Mouse (Mus musculus) limb, embryonic 14.5 days (tissue): Measurements from ENCODE around the gene Zfp865. TPM values are rescaled to one million over a fixed set of nuclear protein-coding genes. Genes with fewer than 3 reads are reported as not detected.

Experiments used
- ATAC-seq: fragments of 200-750 bp; cut with Nextera tagmentation; 2 replicates; pipeline ENCODE4 v1.8.0; 2017; ENCODE audit warnings: low read depth, moderate number of reproducible peaks, moderate TSS enrichment; ENCODE audit not compliant: low FRiP score
- DNase-seq: peaks from one replicate; pipeline ENCODE4 v3.0.0-alpha.2; 2015; ENCODE audit warnings: low spot score
- H3K27ac ChIP-seq: fragments of 300-500 bp; sonication (generic); replicated peaks from 2 replicates; pipeline ENCODE4 v1.5.1; 2014; ENCODE audit warnings: low read depth, mild to moderate bottlenecking, low read length, moderate library complexity, mixed read lengths
- H3K27me3 ChIP-seq: fragments of 300-500 bp; sonication (generic); 2 replicates; pipeline ENCODE4 v1.6.1; 2014; ENCODE audit warnings: low read length, mixed read lengths; ENCODE audit not compliant: control insufficient read depth, insufficient read depth
- H3K36me3 ChIP-seq: fragments of 300-500 bp; sonication (generic); 2 replicates; pipeline ENCODE4 v1.6.1; 2014; ENCODE audit warnings: mild to moderate bottlenecking, low read length, moderate library complexity, mixed read lengths; ENCODE audit not compliant: control insufficient read depth, insufficient read depth
- H3K4me1 ChIP-seq: fragments of 300-500 bp; sonication (generic); 2 replicates; pipeline ENCODE4 v1.6.1; 2014; ENCODE audit warnings: antibody characterized with exemption, low read length, mixed read lengths; ENCODE audit not compliant: control insufficient read depth, insufficient read depth
- H3K4me2 ChIP-seq: fragments of 300-500 bp; sonication (generic); replicated peaks from 2 replicates; pipeline ENCODE4 v1.6.1; 2014; ENCODE audit warnings: low read depth, mild to moderate bottlenecking, low read length, moderate library complexity; ENCODE audit not compliant: severe bottlenecking
- H3K4me3 ChIP-seq: fragments of 300-500 bp; sonication (generic); replicated peaks from 2 replicates; pipeline ENCODE4 v1.5.1; 2014; ENCODE audit warnings: low read length
- H3K9ac ChIP-seq: fragments of 300-500 bp; sonication (generic); 2 replicates; pipeline ENCODE4 v1.6.1; 2014; ENCODE audit warnings: mild to moderate bottlenecking, low read depth, low read length, moderate library complexity; ENCODE audit not compliant: severe bottlenecking
- H3K9me3 ChIP-seq: fragments of 300-500 bp; sonication (generic); 2 replicates; pipeline ENCODE4 v1.6.1; 2016; ENCODE audit warnings: low read length; ENCODE audit not compliant: control insufficient read depth
- POLR2A ChIP-seq: fragments of 200-500 bp; IDR thresholded peaks from 2 replicates; pipeline ENCODE4 v1.8.0; 2012; ENCODE audit warnings: inconsistent platforms, mild to moderate bottlenecking, moderate library complexity, borderline replicate concordance; ENCODE audit not compliant: insufficient read depth, insufficient read length; ENCODE audit errors: extremely low read depth
- WGBS: fragments of 180-500 bp; shearing (Covaris S2); extraction: QIAGEN DNeasy Blood & Tissue Kit; methylation state at CpG from one replicate; pipeline ENCODE4 v1.1.7; 2014; 5-methylcytosine and 5-hydroxymethylcytosine counted together
- polyA plus RNA-seq, 2 experiments: library from polyadenylated mRNA; depleted of rRNA in 1 of 2; stranded (reverse) in 1 of 2; unstranded in 1 of 2; fragments of >200 nt; fragmentation: Nextera tagmentation in 1 of 2; extraction: Ambion mirVana in 1 of 2; gene quantifications; 2 replicates each; pipeline versions ENCODE4 v1.2.1 to v1.2.3; 2012 to 2014

Gene Zfp865
- 53.2 and 72.3 TPM in 2 replicates for polyA plus RNA-seq (2012; rRNA removed)
- polyA plus RNA-seq (2014; fragmentation: Nextera tagmentation; extraction: Ambion mirVana) = 6.6 and 7.8 TPM in 2 replicates

GRCm38 (mm10) chr7:5020000-5020681 is at the start of gene Zfp865, which contains the start of gene Ccdc106:
Gene Zfp865 (plus strand): TSS chr7:5020376.
Gene Ccdc106 (plus strand): TSS chr7:5020553.
- under 1% methylated on average over 36 of the region's 49 CpGs for WGBS
- peaks cover 15% of the 10 kb centered on the region for H3K4me1 ChIP-seq
- peak; percentile 100 for DNase-seq
- H3K9me3 ChIP-seq = no peaks in the 10 kb centered on the region
- H3K27ac ChIP-seq = peak within 1 kb of the TSS; percentile 95
- H3K9ac ChIP-seq = peak within 1 kb of the TSS; percentile 93
- peak within 1 kb of the TSS; percentile 90 for H3K4me3 ChIP-seq
- H3K4me2 ChIP-seq = peak within 1 kb of the TSS; percentile 84
- H3K27me3 ChIP-seq = no peaks in the 10 kb centered on the region
- peak; percentile 91 for ATAC-seq
- TF ChIP-seq POLR2A = peak; percentile 84; the same call in 1 of the 2 replicates
- peaks cover 31% of the 10 kb centered on the region for H3K36me3 ChIP-seq

- 37% methylated on average over 6 of the region's 6 CpGs for WGBS
- no peak within 1 kb of the TSS for H3K4me2 ChIP-seq
- H3K4me3 ChIP-seq = no peak within 1 kb of the TSS
- no peak within 1 kb of the TSS for H3K9ac ChIP-seq
- H3K27ac ChIP-seq = no peak within 1 kb of the TSS
- H3K4me1 ChIP-seq = no peaks in the 10 kb centered on the region
- DNase-seq (no peak), ATAC-seq (no peak)
- no peaks in the 10 kb centered on the region for H3K9me3 ChIP-seq
- no peaks in the 10 kb centered on the region for H3K36me3 ChIP-seq
- no peaks in the 10 kb centered on the region for H3K27me3 ChIP-seq
- TF ChIP-seq POLR2A = no peak
These were observed 49.1 kb upstream of the Zfp865 start, which contains the start of gene Sbk3 for GRCm38 (mm10) chr7:4971068-4971467. Gene Sbk3 (minus strand): TSS chr7:4971168.

GRCm38 (mm10) chr7:4971710-4972109 is 48.5 kb upstream of the Zfp865 start:
- Histone ChIP-seq H3K4me3 (no peak overlapping the region), H3K27ac (no peak overlapping the region), H3K4me1 (no peaks in the 10 kb centered on the region), H3K9me3 (no peaks in the 10 kb centered on the region), H3K9ac (no peak overlapping the region), H3K36me3 (no peaks in the 10 kb centered on the region), H3K27me3 (no peaks in the 10 kb centered on the region), H3K4me2 (no peak overlapping the region)
- ATAC-seq = no peak
- WGBS = 30% methylated on average over 7 of the region's 7 CpGs
- no peak for DNase-seq
- no peak for TF ChIP-seq POLR2A

- H3K4me1 ChIP-seq = no peaks in the 10 kb centered on the region
- H3K4me3 ChIP-seq = no peak overlapping the region
- H3K36me3 ChIP-seq = no peaks in the 10 kb centered on the region
- no peaks in the 10 kb centered on the region for H3K27me3 ChIP-seq
- no peak overlapping the region for H3K4me2 ChIP-seq
- DNase-seq (peak; percentile 31), ATAC-seq (no peak)
- H3K9ac ChIP-seq = no peak overlapping the region
- no peaks in the 10 kb centered on the region for H3K9me3 ChIP-seq
- H3K27ac ChIP-seq = no peak overlapping the region
- no peak for TF ChIP-seq POLR2A
- 68% methylated on average over 18 of the region's 18 CpGs for WGBS
These were observed 47.7 kb upstream of the Zfp865 start for GRCm38 (mm10) chr7:4972321-4973047.

GRCm38 (mm10) chr7:4975455-4975854 is 44.7 kb upstream of the Zfp865 start:
- Histone ChIP-seq H3K9ac (no peak overlapping the region), H3K9me3 (no peaks in the 10 kb centered on the region), H3K27ac (no peak overlapping the region), H3K27me3 (no peaks in the 10 kb centered on the region), H3K4me1 (no peaks in the 10 kb centered on the region), H3K36me3 (no peaks in the 10 kb centered on the region), H3K4me2 (no peak overlapping the region), H3K4me3 (no peak overlapping the region)
- 54% methylated on average over 4 of the region's 4 CpGs for WGBS
- no peak for DNase-seq
- no peak for TF ChIP-seq POLR2A
- ATAC-seq = no peak
